Mouse (Mus musculus) inflammation-experienced regulatory T-cells (primary cell): ENCODE results near the gene Nudt22. TPM values are rescaled to one million over a fixed set of nuclear protein-coding genes. Genes with fewer than 3 reads are reported as not detected.

ENCODE experiments used
- polyA plus RNA-seq, 2 experiments: library from polyadenylated mRNA; unstranded; fragments of 100-300 nt; shearing (Covaris generic); gene quantifications; one replicate each; pipeline ENCODE4 v1.2.1; 2017

Gene Nudt22
- 10 to 100 TPM; 24.4 to 38.2 TPM for polyA plus RNA-seq

DNA sequence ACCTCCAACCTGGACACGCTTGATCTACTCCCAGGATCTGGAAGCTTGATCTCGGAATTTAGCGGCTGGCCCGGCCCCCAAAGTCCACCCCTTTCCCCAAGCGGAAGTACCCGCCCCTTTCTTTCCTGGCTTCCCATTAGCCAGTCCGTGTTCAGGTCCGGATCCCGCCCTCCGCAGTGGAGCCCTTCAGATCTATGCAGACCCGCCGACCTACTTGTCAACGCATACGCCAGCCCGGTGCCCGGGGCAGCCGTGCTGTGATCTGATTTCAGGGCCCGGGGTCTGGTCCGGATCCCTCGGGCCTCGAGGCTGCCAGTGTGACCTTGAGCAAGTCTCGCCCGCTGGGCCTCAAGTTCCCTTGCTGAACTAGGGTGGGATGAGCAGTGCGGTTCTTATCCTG, at the start of gene Nudt22, which contains the start of gene Trpt1:
Nudt22 (minus strand) TSS at position 112 of the 400 bp plus-strand sequence.
Trpt1 (plus strand) TSS at position 126 of the 400 bp plus-strand sequence.

GRCm38 (mm10) chr19:7039841-7040636, 44.1 kb upstream of the Nudt22 start, which contains the start of gene Stip1:
Gene Stip1, minus strand, starts transcription at chr19:7039967.

GRCm38 (mm10) chr19:7019191-7019590, 23.3 kb upstream of the Nudt22 start, which contains the start of gene Fermt3:
Gene Fermt3, minus strand, starts transcription at chr19:7019469.

GRCm38 (mm10) chr19:6992011-6992858, 3.7 kb downstream of the Nudt22 start, which contains the start of gene Dnajc4:
Gene Dnajc4, minus strand, starts transcription at chr19:6992572.

GRCm38 (mm10) chr19:6987061-6987903, 8.6 kb downstream of the Nudt22 start, which contains the start of gene Vegfb:
Gene Vegfb, minus strand, starts transcription at chr19:6987651.

DNA sequence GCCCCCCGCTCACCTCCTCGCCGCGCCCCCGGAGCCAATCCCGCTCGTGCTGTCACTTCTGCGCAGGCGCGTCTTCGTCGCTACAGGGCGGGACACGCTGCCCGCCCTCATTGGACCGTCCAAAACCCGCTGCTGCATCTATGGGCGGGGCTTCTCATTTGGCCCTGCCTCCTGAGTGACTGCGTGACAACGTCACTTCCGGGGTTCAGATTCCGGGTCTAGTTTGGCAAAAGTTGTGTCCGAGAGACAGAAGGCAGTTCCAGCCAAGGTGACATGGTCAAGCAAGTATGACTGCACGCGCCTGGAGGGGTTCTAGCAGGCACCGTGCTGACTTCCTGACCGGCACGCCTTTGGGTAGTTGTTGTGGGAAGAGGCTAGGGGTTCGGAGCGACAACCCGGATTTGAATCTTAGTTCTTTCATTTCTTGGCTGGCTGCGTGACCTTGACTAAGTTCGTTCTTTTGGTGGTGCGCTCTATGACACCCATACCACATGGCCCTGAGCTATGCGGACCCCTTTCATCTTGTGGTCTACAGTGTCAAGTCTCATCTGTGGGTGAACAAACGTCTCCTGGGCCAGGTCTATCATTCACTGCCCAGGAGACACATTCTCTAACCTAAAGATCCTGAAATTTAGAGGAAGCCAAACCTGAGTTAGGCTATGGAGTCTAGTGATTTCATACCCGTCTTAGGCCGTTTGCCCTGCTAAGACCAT, 15.4 kb downstream of the Nudt22 start, which contains the start of gene Fkbp2:
Fkbp2 (minus strand) TSS at position 121 of the 713 bp plus-strand sequence.

GRCm38 (mm10) chr19:6975537-6976521, 20.1 kb downstream of the Nudt22 start, which contains the start of gene Plcb3:
Gene Plcb3, minus strand, starts transcription at chr19:6976470.

GRCm38 (mm10) chr19:6974211-6975205, 21.4 kb downstream of the Nudt22 start, which contains the start of gene Ppp1r14b:
Gene Ppp1r14b, plus strand, starts transcription at chr19:6974968.

Other genes starting within 250 kb of the Nudt22 start
- gene Rps6ka4, start 155.5 kb downstream of the Nudt22 start, polyA plus RNA-seq, result 10 to 100 TPM; 50.1 to 58.1 TPM
- gene Ccdc88b, start 137.9 kb downstream of the Nudt22 start, polyA plus RNA-seq, result 10 to 100 TPM; 41.3 to 59.0 TPM
- 100 to 1,000 TPM; 141 to 157 TPM for gene Trmt112, start 86.4 kb downstream of the Nudt22 start, polyA plus RNA-seq
- gene Prdx5, start 86.0 kb downstream of the Nudt22 start, polyA plus RNA-seq, result 100 to 1,000 TPM; 238 to 261 TPM
- 10 to 100 TPM; 25.6 to 26.6 TPM for gene Esrra, start 74.3 kb downstream of the Nudt22 start, polyA plus RNA-seq
- not detected for gene Catsperz, start 70.7 kb downstream of the Nudt22 start, polyA plus RNA-seq
- gene Kcnk4, start 61.6 kb downstream of the Nudt22 start, polyA plus RNA-seq, result not detected
- gene Bad, start 54.3 kb downstream of the Nudt22 start, polyA plus RNA-seq, result 10 to 100 TPM; 32.4 to 39.4 TPM
- gene Gpr137, start 53.6 kb downstream of the Nudt22 start, polyA plus RNA-seq, result 10 to 100 TPM; 14.2 to 14.5 TPM
- 100 to 1,000 TPM; 164 to 215 TPM for gene Ppp1r14b, start 21.1 kb downstream of the Nudt22 start, polyA plus RNA-seq
- 10 to 100 TPM; 38.5 to 43.6 TPM for gene Plcb3, start 19.6 kb downstream of the Nudt22 start, polyA plus RNA-seq
- gene Fkbp2, start 15.6 kb downstream of the Nudt22 start, polyA plus RNA-seq, result 10 to 100 TPM; 40.3 to 59.9 TPM
- 10 to 100 TPM; 12.9 to 18.5 TPM for gene Vegfb, start 8.5 kb downstream of the Nudt22 start, polyA plus RNA-seq
- gene Dnajc4, start 3.5 kb downstream of the Nudt22 start, polyA plus RNA-seq, result 10 to 100 TPM; 52.2 to 52.7 TPM
- 1 to 10 TPM; 5.4 to 7.0 TPM for gene Trpt1, start within 50 bp of the Nudt22 start, polyA plus RNA-seq
- 100 to 1,000 TPM; 341 to 346 TPM for gene Fermt3, start 23.4 kb upstream of the Nudt22 start, polyA plus RNA-seq
- gene Stip1, start 43.9 kb upstream of the Nudt22 start, polyA plus RNA-seq, result 100 to 1,000 TPM; 173 to 257 TPM
- gene Macrod1, start 60.7 kb upstream of the Nudt22 start, polyA plus RNA-seq, result 10 to 100 TPM; 15.3 to 31.2 TPM
- under 1 TPM; 0.13 to 0.88 TPM for gene Flrt1, start 109.6 kb upstream of the Nudt22 start, polyA plus RNA-seq
- gene Otub1, start 210.2 kb upstream of the Nudt22 start, polyA plus RNA-seq, result 10 to 100 TPM; 53.9 to 54.8 TPM
- gene Cox8a, start 221.5 kb upstream of the Nudt22 start, polyA plus RNA-seq, result 100 to 1,000 TPM; 406 to 412 TPM
- 10 to 100 TPM; 45.3 to 48.1 TPM for gene Naa40, start 245.1 kb upstream of the Nudt22 start, polyA plus RNA-seq